Mouse (Mus musculus): ENCODE data around the gene Slc15a2. TPM values are rescaled to one million over a fixed set of nuclear protein-coding genes. Genes with fewer than 3 reads are reported as not detected.

The Slc15a2 gene
- polyA plus RNA-seq, 1 experiment: 1.1 TPM

GRCm38 (mm10) chr16:36784146-36784545, 616 bp downstream of the Slc15a2 start:
- no peak for TF ChIP-seq GATA1 (IDR thresholded peaks at IDR 0.05; ENCODE audit: low read length)

GRCm38 (mm10) chr16:36775658-36776057, 9.1 kb downstream of the Slc15a2 start:
- no peak for TF ChIP-seq GATA1 (IDR thresholded peaks at IDR 0.05; ENCODE audit: low read length)

GRCm38 (mm10) chr16:36772996-36773395, 11.8 kb downstream of the Slc15a2 start:
- no peak for TF ChIP-seq GATA1 (IDR thresholded peaks at IDR 0.05; ENCODE audit: low read length)

GRCm38 (mm10) chr16:36771703-36772102, 13.1 kb downstream of the Slc15a2 start:
- TF ChIP-seq GATA1 (IDR thresholded peaks at IDR 0.05; ENCODE audit: low read length): no peak

- no peak for TF ChIP-seq GATA1 (IDR thresholded peaks at IDR 0.05; ENCODE audit: low read length)
These were observed 13.5 kb downstream of the Slc15a2 start for GRCm38 (mm10) chr16:36771244-36771643.

GRCm38 (mm10) chr16:36770830-36771229, 13.9 kb downstream of the Slc15a2 start:
- no peak for TF ChIP-seq GATA1 (IDR thresholded peaks at IDR 0.05; ENCODE audit: low read length)

- no peak for TF ChIP-seq GATA1 (IDR thresholded peaks at IDR 0.05; ENCODE audit: low read length)
These were observed 14.5 kb downstream of the Slc15a2 start for GRCm38 (mm10) chr16:36770191-36770771.

GRCm38 (mm10) chr16:36751979-36752378, 32.8 kb downstream of the Slc15a2 start:
- no peak for TF ChIP-seq GATA1 (IDR thresholded peaks at IDR 0.05; ENCODE audit: low read length)

GRCm38 (mm10) chr16:36747767-36748166, 37.0 kb downstream of the Slc15a2 start:
- TF ChIP-seq GATA1 (IDR thresholded peaks at IDR 0.05; ENCODE audit: low read length): no peak

- TF ChIP-seq GATA1 (IDR thresholded peaks at IDR 0.05; ENCODE audit: low read length): no peak
These were observed 37.7 kb downstream of the Slc15a2 start for GRCm38 (mm10) chr16:36747068-36747467.

- TF ChIP-seq GATA1 (IDR thresholded peaks at IDR 0.05; ENCODE audit: low read length): no peak
These were observed 41.2 kb downstream of the Slc15a2 start for GRCm38 (mm10) chr16:36743580-36743979.

GRCm38 (mm10) chr16:36739404-36739930, 45.3 kb downstream of the Slc15a2 start:
- no peak for TF ChIP-seq GATA1 (IDR thresholded peaks at IDR 0.05; ENCODE audit: low read length)

- TF ChIP-seq GATA1 (IDR thresholded peaks at IDR 0.05; ENCODE audit: low read length): no peak
These were observed 49.3 kb downstream of the Slc15a2 start for GRCm38 (mm10) chr16:36735421-36735820.

- no peak for TF ChIP-seq GATA1 (IDR thresholded peaks at IDR 0.05; ENCODE audit: low read length)
These were observed 50.9 kb downstream of the Slc15a2 start for GRCm38 (mm10) chr16:36733827-36734226.

GRCm38 (mm10) chr16:36732572-36732971, 52.2 kb downstream of the Slc15a2 start:
- no peak for TF ChIP-seq GATA1 (IDR thresholded peaks at IDR 0.05; ENCODE audit: low read length)

- no peak for TF ChIP-seq GATA1 (IDR thresholded peaks at IDR 0.05; ENCODE audit: low read length)
These were observed 55.8 kb downstream of the Slc15a2 start for GRCm38 (mm10) chr16:36728959-36729358.

GRCm38 (mm10) chr16:36723880-36724443, 60.8 kb downstream of the Slc15a2 start:
- no peak for TF ChIP-seq GATA1 (IDR thresholded peaks at IDR 0.05; ENCODE audit: low read length)
